Mouse (Mus musculus) G1E (cell line): ENCODE results near the gene Il4i1.

Experiments used
- CTCF ChIP-seq: IDR thresholded peaks from 2 replicates; pipeline ENCODE4 v1.5.1; 2012; ENCODE audit warnings: low read depth, low read length, inconsistent platforms, mixed read lengths
- GATA1 ChIP-seq: IDR thresholded peaks from 2 replicates; pipeline ENCODE4 v1.6.1; 2012; ENCODE audit warnings: borderline replicate concordance, low read length, inconsistent platforms, mixed read lengths

GRCm38 (mm10) chr7:44823409-44823808, 7.2 kb downstream of the Il4i1 start:
- no peak for TF ChIP-seq CTCF
- TF ChIP-seq GATA1: no peak
